Mouse (Mus musculus) embryonic facial prominence, embryonic 11.5 days (tissue): Measurements from ENCODE around the gene AC131692.1. TPM values are rescaled to one million over a fixed set of nuclear protein-coding genes. Genes with fewer than 3 reads are reported as not detected.

Source experiments
- ATAC-seq: fragments of 200-750 bp; cut with Nextera tagmentation; replicated peaks from 2 replicates; pipeline ENCODE4 v1.8.0; 2017; ENCODE audit warnings: low read depth; ENCODE audit not compliant: insufficient number of reproducible peaks, low FRiP score, low TSS enrichment
- DNase-seq: peaks from one replicate; pipeline ENCODE4 v3.0.0-alpha.2; 2015; ENCODE audit warnings: low spot score
- H3K27ac ChIP-seq: fragments of 300-500 bp; sonication (generic); replicated peaks from 2 replicates; pipeline ENCODE4 v1.5.1; 2014; ENCODE audit warnings: mild to moderate bottlenecking, low read depth, low read length, control low read depth
- H3K27me3 ChIP-seq: fragments of 300-500 bp; sonication (generic); 2 replicates; pipeline ENCODE4 v1.6.1; 2014; ENCODE audit warnings: mild to moderate bottlenecking, low read length, moderate library complexity, mixed read lengths; ENCODE audit not compliant: control insufficient read depth, insufficient read depth
- H3K36me3 ChIP-seq: fragments of 300-500 bp; sonication (generic); replicated peaks from 2 replicates; pipeline ENCODE4 v1.6.1; 2014; ENCODE audit warnings: low read depth, mild to moderate bottlenecking, low read length, moderate library complexity, mixed read lengths; ENCODE audit not compliant: control insufficient read depth, insufficient read depth
- H3K4me1 ChIP-seq: fragments of 300-500 bp; sonication (generic); 2 replicates; pipeline ENCODE4 v1.6.1; 2014; ENCODE audit warnings: low read length, mixed read lengths; ENCODE audit not compliant: control insufficient read depth, insufficient read depth
- H3K4me2 ChIP-seq: fragments of 300-500 bp; sonication (generic); 2 replicates; pipeline ENCODE4 v1.6.1; 2014; ENCODE audit warnings: low read depth, mild to moderate bottlenecking, control low read depth, low read length, moderate library complexity
- H3K4me3 ChIP-seq: fragments of 300-500 bp; sonication (generic); 2 replicates; pipeline ENCODE4 v1.5.1; 2014; ENCODE audit warnings: low read depth, low read length, control low read depth
- H3K9ac ChIP-seq: fragments of 300-500 bp; sonication (generic); replicated peaks from 2 replicates; pipeline ENCODE4 v1.6.1; 2014; ENCODE audit warnings: mild to moderate bottlenecking, control low read depth, low read length
- H3K9me3 ChIP-seq: fragments of 300-500 bp; sonication (generic); replicated peaks from 2 replicates; pipeline ENCODE4 v1.6.1; 2016; ENCODE audit warnings: mild to moderate bottlenecking, low read length, inconsistent platforms, mixed read lengths; ENCODE audit not compliant: control insufficient read depth
- WGBS: fragments of 180-500 bp; shearing (Covaris S2); extraction: QIAGEN DNeasy Blood & Tissue Kit; methylation state at CpG from one replicate; pipeline ENCODE4 v1.1.7; 2014; 5-methylcytosine and 5-hydroxymethylcytosine counted together
- polyA plus RNA-seq: library from polyadenylated mRNA; unstranded; fragments of >200 nt; fragmentation: Nextera tagmentation; extraction: Ambion mirVana; gene quantifications from 2 replicates; pipeline ENCODE4 v1.2.1, GENCODE M21; 2014

Gene AC131692.1
- not detected in 2 replicates for polyA plus RNA-seq

GRCm38 (mm10) chr19:6094119-6094518, at the start of gene AC131692.1:
AC131692.1 (plus strand) TSS chr19:6094419.
- Histone ChIP-seq H3K36me3 (peaks cover 2% of the 10 kb centered on the region), H3K9ac (no peak within 1 kb of the TSS), H3K4me1 (no peaks in the 10 kb centered on the region), H3K27me3 (no peaks in the 10 kb centered on the region), H3K27ac (no peak within 1 kb of the TSS), H3K4me2 (no peak within 1 kb of the TSS), H3K4me3 (no peak within 1 kb of the TSS), H3K9me3 (no peaks in the 10 kb centered on the region)
- ATAC-seq: no peak
- DNase-seq: no peak
- WGBS: 92% methylated on average over 7 of the region's 7 CpGs

- Histone ChIP-seq H3K9me3 (no peaks in the 10 kb centered on the region), H3K9ac (peak overlapping the region; percentile 92), H3K4me2 (peak overlapping the region; percentile 50), H3K27me3 (no peaks in the 10 kb centered on the region), H3K4me3 (peak overlapping the region; percentile 93), H3K27ac (peak overlapping the region; percentile 72), H3K4me1 (peaks cover 4% of the 10 kb centered on the region; the same call in 1 of the 2 replicates), H3K36me3 (peaks cover 14% of the 10 kb centered on the region)
- ATAC-seq: peak; percentile 37
- DNase-seq: no peak
- 18% methylated on average over 20 of the region's 20 CpGs for WGBS
Observed at GRCm38 (mm10) chr19:6045366-6046293, 48.6 kb upstream of the AC131692.1 start.

- ATAC-seq (peak; percentile 91), DNase-seq (peak; percentile 95)
- Histone ChIP-seq H3K36me3 (peaks cover 17% of the 10 kb centered on the region), H3K9me3 (no peaks in the 10 kb centered on the region), H3K4me2 (peak within 1 kb of the TSS; percentile 93), H3K4me3 (peak within 1 kb of the TSS; percentile 93), H3K4me1 (peaks cover 4% of the 10 kb centered on the region; the same call in 1 of the 2 replicates), H3K27ac (peak within 1 kb of the TSS; percentile 99), H3K27me3 (no peaks in the 10 kb centered on the region), H3K9ac (peak within 1 kb of the TSS; percentile 92)
- under 1% methylated on average over 65 of the region's 65 CpGs for WGBS
Observed at GRCm38 (mm10) chr19:6046294-6047153, 47.7 kb upstream of the AC131692.1 start, which contains the start of gene Syvn1. Syvn1 (plus strand) TSS chr19:6046576.

- Histone ChIP-seq H3K36me3 (peaks cover 17% of the 10 kb centered on the region), H3K4me2 (peak overlapping the region; percentile 93), H3K27ac (peak overlapping the region; percentile 99), H3K9me3 (no peaks in the 10 kb centered on the region), H3K27me3 (no peaks in the 10 kb centered on the region), H3K9ac (peak overlapping the region; percentile 92), H3K4me3 (peak overlapping the region; percentile 93), H3K4me1 (peaks cover 4% of the 10 kb centered on the region; the same call in 1 of the 2 replicates)
- WGBS: 2% methylated on average over 44 of the region's 44 CpGs
- ATAC-seq (no peak), DNase-seq (no peak)
Observed at GRCm38 (mm10) chr19:6047154-6047898, 46.9 kb upstream of the AC131692.1 start.

GRCm38 (mm10) chr19:6047899-6048166, 46.4 kb upstream of the AC131692.1 start:
- 86% methylated on average over 8 of the region's 8 CpGs for WGBS
- no peaks in the 10 kb centered on the region for H3K27me3 ChIP-seq
- H3K4me1 ChIP-seq: peaks cover 4% of the 10 kb centered on the region; the same call in 1 of the 2 replicates
- H3K9ac ChIP-seq: no peak overlapping the region
- peaks cover 17% of the 10 kb centered on the region for H3K36me3 ChIP-seq
- DNase-seq: no peak
- H3K9me3 ChIP-seq: no peaks in the 10 kb centered on the region
- no peak overlapping the region for H3K27ac ChIP-seq
- H3K4me2 ChIP-seq: peak overlapping the region; percentile 93
- no peak for ATAC-seq
- peak overlapping the region; percentile 93 for H3K4me3 ChIP-seq

GRCm38 (mm10) chr19:6048681-6049410, 45.4 kb upstream of the AC131692.1 start:
- WGBS: 86% methylated on average over 11 of the region's 11 CpGs
- ATAC-seq (no peak), DNase-seq (no peak)
- H3K4me3 ChIP-seq: no peak overlapping the region
- H3K4me2 ChIP-seq: no peak overlapping the region
- H3K9ac ChIP-seq: no peak overlapping the region
- peaks cover 21% of the 10 kb centered on the region for H3K36me3 ChIP-seq
- no peaks in the 10 kb centered on the region for H3K9me3 ChIP-seq
- H3K27me3 ChIP-seq: no peaks in the 10 kb centered on the region
- peaks cover 4% of the 10 kb centered on the region; the same call in 1 of the 2 replicates for H3K4me1 ChIP-seq
- H3K27ac ChIP-seq: no peak overlapping the region

GRCm38 (mm10) chr19:6052516-6052915, 41.7 kb upstream of the AC131692.1 start:
- Histone ChIP-seq H3K4me1 (peaks cover 4% of the 10 kb centered on the region; the same call in 1 of the 2 replicates), H3K4me3 (no peak overlapping the region), H3K27me3 (no peaks in the 10 kb centered on the region), H3K4me2 (no peak overlapping the region), H3K27ac (no peak overlapping the region), H3K9me3 (no peaks in the 10 kb centered on the region), H3K9ac (no peak overlapping the region), H3K36me3 (peaks cover 22% of the 10 kb centered on the region)
- DNase-seq: no peak
- 89% methylated on average over 7 of the region's 7 CpGs for WGBS
- no peak for ATAC-seq
